Mouse (Mus musculus): ENCODE data around the gene Ankrd12.
"Not testable (repeated sequence)": the region's sequence is repeated elsewhere in the genome, so short reads cannot be mapped to it uniquely, and the experiment has no call there.

Gene Ankrd12

DNA sequence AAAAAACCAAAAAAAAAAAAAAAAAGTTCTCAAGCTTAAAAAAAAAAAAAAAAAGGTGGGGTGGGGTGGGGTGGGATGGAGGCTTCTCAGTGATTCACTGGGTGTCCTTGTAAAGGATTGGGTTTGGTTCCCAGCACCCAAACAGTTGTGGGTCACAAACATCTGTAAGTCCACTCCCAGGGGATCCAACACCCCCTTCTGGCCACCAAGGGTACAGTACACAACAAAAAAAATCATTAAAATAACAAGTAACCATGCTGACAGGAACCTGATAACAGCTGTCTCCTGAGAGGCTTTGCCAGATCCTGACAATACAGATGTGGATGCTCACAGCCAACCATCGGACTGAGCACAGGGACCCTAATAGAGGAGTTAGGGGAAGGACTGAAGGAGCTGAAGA is 7.6 kb upstream of the Ankrd12 start:
- no peak for DNase-seq (ENCODE audit: low spot score in 2 of 2)

DNA sequence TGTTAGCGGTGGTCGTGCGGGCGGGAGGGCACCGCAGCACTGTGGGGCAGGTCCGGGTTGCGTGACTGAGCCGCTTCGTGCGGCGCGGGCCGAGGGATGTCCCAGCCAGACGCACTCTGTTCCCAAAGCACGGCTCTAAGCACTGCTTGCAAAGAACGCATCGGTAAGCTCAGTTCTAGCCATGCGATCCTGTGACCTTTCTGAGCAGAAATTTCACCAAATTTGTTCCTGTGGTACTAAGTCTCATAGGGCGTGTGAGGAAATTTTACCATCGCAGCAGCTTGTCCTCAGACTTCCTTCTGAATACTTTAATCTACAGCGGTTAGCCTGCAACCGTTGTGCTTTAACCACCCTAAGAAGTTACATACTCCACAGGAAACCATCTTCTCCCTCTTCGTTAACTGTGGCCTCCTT is 555 bp upstream of the Ankrd12 start:
- no peak for DNase-seq (ENCODE audit: low spot score in 2 of 2)

DNA sequence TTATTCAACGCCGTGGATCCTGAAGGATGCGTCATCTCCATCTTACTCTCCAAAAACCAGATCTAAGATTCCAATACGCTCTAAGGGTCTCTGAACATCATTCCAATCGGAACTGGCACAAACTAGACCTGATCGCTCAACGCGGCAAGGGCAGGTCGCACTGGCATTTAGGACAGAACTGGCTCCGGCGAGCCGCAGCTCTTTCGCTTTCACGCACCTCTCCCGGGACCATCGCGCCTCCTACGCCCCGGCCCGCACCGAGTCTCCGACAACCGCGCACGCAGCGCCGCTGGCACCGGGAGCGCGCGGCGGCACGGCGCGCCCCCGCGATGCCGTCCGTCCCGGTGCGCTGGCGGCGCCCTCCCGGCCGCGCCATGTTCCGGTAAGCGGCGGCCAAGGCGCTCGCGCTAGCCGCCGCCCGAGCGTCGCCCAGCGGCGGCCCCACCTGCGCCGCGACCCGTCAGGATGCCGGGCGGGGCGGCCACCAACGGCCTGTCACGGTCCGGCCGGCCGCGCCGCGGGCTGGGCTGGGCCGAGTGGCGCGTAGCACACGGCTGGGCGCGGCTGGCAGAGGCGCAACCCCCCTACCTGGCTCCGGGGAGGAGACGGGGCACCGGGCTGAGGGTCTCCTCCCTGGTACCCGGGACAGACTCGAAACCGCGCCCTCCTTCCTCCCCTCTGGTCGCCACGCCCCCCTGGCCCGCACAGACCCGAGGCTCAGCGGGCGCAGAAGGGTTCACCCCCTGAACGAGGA is 538 bp downstream of the Ankrd12 start:
- peak; percentile 13 to 43 for DNase-seq (ENCODE audit: low spot score in 2 of 2)

DNA sequence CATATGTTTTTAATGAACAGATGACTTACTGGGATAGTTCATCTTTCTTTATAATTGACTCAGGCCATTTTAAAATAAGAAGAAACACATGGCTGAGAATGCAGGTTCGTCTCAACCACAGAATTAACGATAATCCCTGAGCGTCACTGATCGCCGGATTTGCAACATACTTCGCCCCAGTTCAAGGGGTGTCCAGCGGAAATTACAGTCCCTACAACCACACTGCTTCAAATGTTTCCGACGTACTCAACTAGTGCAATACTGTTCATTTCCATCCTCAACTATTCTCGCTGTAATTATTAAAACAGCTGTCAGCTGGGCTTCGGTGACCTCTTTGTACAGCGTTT is 1.1 kb downstream of the Ankrd12 start:
- no peak for DNase-seq (ENCODE audit: low spot score in 2 of 2)

DNA sequence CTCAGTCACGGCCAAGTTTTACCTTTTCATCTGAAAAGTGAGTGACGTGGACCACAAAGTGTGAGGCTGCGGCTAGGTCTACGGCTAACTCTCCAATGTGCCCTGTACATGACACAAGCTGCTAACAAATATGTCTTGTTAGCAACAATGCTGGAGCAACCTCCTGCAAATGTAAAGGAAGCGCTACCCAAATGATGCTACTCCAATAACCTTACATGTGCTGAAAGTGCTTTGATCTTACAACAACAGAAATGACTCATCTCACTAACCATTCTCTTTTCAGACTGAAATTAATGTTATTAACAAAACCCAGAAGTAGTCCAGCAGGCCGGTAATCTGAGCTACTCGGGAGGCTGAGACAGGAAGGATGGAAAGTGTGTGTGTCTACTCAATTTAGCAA is 2.9 kb downstream of the Ankrd12 start:
- no peak for DNase-seq (ENCODE audit: low spot score in 2 of 2)

DNA sequence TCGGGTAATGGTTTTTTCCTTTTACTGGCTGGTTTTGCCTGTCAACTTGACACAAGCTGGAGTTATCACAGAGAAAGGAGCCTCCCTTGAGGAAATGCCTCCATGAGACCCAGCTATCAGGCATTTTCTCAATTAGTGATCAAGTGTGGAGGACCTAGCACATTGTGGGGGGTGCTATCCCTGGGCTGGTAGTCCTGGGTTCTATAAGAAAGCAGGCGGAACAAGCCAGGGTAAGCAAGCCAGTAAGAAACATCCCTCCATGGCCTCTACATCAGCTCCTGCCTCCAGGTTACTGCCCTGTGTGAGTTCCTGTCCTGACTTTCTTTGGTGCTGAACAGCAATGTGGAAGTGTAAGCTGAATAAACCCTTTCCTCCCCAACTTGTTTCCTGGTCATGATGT is 7.9 kb downstream of the Ankrd12 start:
- not testable (repeated sequence) for DNase-seq (ENCODE audit: low spot score in 2 of 2)

DNA sequence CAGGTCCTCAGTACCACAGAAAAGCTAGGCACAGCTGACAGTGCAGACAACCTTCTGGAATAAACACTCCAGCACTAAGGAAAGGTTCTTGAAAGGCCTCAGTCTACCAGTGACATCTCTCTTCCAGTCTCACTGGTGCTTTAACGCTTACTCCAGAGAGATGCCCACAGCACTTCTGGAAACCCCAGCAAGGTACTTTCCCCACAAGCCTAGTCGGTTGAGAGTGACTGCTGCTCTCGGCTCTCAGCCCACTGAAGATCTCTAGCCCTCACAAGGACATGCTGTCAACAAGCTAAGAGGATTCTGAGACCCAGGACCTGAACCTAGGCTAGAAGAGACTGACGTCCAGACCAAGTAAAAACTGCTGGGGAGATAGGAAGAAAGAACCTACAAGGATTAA is 11.8 kb downstream of the Ankrd12 start:
- DNase-seq (ENCODE audit: low spot score in 2 of 2): no peak

DNA sequence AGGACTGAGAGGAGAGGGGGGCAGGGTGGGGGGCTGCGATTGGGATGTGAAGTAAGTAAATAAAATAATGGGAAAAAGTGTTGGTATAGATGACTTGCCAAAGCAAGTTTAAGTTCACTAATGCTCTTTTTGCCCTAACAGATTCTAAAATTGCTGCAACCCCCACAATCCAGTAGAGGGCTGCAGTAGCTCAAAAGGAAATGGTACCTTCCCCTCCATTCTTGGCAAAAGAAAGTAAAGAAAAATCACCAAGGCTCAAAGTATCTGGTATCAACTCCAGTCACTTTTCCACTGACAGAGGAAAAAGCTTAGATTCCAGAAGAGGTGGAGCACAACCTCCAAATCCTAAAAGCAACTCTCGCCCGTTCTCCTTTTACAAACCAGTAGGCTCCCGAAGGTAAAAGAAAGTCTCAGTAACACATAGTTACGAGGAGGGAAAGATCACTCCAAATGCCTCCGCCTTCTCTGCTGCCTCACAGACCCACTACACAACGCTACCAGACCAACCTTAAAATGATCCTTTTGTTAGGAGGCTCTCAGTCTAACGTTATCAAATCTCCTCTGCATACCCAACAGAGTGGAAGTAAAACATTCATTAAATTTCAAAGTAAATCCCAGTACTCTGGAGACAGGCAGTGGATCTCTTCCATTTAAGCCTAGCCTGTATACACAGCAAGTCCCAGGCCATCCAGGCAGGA is 15.5 kb downstream of the Ankrd12 start:
- no peak for DNase-seq (ENCODE audit: low spot score in 2 of 2)

DNA sequence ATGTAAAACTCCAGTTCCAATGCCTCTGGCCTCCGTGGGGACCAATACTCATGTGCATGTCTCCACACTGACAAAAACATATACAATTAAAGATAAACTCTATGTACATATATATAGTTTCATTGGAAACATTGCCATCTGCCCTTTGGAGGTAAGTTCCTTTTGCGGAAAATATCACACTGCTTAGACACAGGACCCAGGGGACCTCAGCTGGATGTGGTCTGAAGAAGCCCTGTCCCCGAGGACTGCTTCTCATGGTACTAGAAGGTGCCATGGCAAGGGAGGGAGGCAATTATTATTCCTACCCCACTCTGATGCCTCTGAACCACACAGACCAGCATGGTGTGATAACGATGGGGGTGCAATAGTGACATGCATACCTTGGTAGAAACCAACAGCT is 18.7 kb downstream of the Ankrd12 start:
- no peak for DNase-seq (ENCODE audit: low spot score in 2 of 2)

DNA sequence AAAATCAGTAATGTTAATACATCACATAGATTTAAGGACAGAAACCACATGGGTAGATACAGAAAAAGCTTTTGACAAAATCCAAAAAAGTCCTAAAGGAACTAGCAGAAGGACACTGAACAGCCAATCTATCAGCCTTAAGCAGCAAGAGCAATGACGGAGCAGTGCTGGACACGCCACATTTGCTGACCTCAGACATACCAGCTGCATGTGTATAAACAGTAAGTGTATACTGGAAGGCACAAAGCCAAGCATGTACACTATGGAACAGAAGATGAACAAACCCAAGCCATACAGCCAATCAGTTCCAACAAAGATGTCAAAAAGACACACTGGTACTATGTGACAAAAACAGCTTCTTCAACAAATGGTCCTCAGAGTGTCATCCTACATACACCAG is 19.7 kb downstream of the Ankrd12 start:
- DNase-seq (ENCODE audit: low spot score in 2 of 2): no peak

DNA sequence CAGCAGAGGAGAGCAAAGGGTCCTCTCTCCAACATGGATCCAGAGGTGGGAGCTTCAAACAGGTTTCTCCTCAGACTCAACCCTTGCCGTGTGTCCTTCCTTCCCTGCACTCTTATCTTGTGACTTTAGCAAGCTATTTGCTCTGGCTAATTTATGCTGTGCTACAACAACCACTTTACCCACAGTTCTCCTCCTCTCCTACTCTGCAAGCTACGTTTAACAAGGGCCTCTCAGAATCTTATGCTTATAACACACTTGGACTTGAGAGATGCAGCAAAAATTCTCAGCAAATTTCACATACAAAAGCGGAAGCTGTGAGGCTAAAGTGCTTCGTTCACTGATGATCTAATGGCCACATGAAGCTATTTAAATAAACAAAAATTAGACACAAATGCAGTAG is 23.5 kb downstream of the Ankrd12 start:
- DNase-seq (ENCODE audit: low spot score in 2 of 2): no peak

DNA sequence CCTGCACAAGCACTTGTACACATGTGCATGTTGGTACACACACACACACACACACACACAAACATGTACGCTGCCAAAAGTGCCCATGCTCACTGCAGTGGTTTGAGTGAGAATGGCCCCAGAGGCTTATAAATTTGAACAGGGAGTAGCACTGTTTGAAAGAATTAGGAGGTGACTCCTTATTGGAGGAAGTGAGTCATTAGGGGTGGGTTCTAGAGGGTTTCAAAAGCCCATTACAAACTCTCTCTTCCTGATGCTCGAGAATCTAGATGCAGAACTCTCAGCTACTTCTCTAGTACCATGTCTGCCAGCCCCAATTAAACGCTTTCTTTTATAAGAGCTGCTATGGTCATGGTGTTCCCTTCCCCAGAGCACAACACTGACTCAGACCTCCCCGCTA is 28.1 kb downstream of the Ankrd12 start:
- DNase-seq (ENCODE audit: low spot score in 2 of 2): no peak

DNA sequence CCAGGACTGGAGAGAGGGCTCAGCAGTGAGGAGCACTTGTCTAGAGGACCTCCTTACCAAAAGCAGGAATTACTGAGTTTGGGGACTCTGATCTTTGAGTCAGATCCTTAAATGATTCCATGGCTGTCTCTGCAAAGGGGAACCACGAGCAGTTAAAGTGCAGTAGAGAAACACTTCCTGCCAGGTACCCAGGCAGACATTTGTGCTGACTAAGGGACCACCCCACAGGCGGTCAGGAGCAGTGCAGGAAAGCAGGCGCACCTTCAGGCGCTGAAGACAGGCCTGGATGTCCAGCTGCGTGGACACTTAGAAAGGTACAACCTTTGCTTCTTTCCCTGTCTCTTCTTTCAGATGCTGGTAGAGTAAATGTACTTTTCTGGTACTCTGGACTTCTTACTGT is 28.7 kb downstream of the Ankrd12 start:
- no peak for DNase-seq (ENCODE audit: low spot score in 2 of 2)

DNA sequence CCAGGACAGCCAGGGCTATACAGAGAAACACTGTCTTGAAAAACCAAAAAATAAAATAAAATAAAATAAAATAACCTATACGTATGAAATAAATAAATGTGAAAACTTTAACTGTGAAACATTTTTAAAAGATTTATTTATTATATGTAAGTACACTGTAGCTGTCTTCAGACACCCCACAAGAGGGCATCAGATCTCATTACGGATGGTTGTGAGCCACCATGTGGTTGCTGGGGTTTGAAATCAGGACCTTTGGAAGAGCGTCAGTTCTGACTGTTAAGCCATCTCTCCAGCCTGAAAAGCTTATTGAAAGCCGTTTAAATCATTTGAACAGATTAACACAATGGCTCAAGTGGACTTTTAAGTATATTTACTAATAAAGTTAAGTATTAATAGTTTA is 33.2 kb downstream of the Ankrd12 start:
- not testable (repeated sequence) for DNase-seq (ENCODE audit: low spot score in 2 of 2)

DNA sequence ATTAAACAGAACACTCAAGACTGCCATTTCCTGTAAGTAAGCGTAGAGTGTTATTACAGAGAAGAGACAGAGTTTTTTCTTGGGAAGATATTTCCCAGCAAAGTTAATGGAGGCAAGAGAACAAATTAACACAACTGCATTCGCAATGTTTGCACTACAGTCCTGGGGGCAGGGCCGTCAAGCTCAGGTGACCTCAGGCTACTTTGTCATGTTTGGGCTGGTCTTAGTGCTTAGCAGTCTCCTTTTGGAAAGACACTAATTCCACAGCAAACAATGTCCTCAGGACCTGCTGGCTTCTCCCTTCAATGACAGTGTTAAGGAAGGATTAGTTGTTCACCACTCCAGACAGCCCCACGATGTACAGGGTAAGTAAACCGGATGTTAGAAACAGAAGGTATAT is 35.9 kb downstream of the Ankrd12 start:
- DNase-seq (ENCODE audit: low spot score in 2 of 2): no peak

DNA sequence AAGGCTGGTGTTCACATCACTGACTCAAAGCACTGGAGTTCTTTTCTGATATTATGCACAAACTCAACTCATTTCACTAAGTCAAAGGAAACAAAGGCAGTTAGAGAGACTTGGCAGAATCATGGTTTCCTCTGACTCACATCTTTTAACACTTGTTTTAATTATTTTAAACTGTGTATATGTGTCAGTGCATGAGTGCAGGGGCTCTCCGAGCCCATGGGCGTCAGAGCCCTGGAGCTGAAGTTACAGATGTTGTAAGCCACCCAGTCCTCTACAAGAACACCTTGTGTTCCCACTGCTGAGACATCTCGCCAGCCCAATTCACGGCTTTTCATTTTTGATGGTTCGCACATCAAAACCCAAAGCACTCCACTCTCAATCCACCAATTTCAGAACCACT is 43.6 kb downstream of the Ankrd12 start:
- no peak for DNase-seq (ENCODE audit: low spot score in 2 of 2)

DNA sequence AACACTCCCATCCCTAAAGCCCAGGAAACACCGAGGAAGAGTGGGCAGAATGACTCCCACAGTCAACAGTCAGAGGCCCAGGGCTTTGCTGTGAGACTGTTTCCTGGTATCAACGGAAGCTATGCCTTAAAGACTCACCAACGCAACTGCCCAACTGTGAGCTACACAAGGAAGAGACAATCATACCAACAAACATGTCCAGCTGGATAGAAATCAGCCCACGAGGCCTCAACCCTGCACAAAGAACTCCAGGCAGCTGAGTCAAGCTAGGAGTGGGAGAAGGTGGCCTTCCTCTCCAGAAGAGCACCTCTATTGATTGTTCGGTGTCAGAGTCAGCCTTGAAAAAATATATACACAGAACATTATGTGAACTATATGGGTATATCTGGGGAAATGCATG is 44.9 kb downstream of the Ankrd12 start:
- DNase-seq (ENCODE audit: low spot score in 2 of 2): no peak

DNA sequence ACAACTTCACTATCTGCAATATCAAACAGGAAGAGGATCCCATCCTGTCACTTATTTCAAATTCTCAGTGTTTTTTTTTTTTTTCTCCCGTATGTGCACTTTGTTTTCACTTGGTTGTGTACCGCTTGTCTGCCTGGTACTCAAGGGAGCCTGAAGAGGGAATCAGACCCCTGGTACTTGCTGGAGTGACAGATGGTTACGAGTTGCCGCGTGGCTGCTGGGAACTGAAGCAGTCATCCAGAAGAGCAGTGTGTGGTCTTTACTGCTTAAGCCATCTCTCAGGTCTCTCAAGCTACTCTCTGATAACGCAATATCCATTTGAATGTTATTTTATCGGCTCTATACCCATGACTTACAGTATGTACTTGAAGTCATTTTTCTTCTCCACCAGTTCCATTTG is 52.7 kb downstream of the Ankrd12 start:
- no peak for DNase-seq (ENCODE audit: low spot score in 2 of 2)

DNA sequence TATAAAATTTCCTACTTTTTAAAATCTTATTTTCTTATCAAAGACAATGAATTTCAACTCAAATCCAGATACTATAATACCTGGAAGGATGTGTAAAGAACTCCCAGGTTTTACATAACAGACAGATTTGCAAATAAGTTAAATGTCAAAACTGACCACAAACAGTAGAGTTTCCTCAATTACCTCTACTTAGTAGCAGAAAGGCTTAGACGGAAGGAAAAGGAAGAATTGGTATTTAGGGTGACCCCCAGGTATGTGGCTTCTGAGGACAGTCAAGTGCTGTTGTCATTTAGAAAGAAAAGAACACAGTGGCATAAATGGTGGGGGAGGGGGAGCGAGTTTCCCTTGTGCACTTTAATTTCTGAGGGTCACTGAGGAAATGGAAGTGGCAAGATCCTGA is 65.1 kb downstream of the Ankrd12 start:
- DNase-seq (ENCODE audit: low spot score in 2 of 2): no peak

DNA sequence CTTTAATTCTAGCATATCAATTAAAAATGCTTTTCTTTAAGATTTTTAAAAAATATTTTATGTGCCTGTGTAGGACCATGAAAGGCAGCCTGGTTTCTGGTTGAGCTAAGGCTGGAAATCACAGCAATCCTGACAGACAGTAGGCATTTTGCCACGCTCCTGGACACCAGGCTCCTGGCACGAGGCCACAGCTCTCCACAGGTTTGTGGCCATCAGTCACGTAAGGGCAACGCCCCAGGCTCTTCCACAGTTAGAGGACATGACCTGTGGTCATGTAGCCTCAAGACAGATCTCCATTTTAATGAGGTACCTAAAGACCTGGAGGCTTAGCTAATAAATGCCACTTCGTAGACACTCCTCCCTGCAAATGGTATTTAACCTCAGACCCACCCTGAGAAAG is 69.0 kb downstream of the Ankrd12 start:
- no peak for DNase-seq (ENCODE audit: low spot score in 2 of 2)

DNA sequence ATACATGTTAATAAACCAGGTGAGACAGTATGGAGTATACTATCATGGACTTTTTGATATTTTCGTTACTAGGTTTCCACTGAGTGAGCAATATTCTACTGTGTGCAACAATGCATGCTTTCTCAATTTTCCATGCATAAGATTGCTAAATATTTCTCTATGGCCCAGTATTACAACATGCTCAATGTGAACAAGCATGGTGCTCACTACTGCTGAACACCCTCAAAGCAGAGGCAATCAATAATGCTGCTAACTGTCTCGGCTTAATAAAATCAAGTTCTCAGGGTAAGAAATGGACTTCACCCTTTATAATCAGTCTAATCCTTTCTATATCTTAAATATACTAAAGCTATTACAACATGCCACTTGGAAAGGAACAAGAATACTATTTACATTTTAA is 69.4 kb downstream of the Ankrd12 start:
- DNase-seq (ENCODE audit: low spot score in 2 of 2): no peak

DNA sequence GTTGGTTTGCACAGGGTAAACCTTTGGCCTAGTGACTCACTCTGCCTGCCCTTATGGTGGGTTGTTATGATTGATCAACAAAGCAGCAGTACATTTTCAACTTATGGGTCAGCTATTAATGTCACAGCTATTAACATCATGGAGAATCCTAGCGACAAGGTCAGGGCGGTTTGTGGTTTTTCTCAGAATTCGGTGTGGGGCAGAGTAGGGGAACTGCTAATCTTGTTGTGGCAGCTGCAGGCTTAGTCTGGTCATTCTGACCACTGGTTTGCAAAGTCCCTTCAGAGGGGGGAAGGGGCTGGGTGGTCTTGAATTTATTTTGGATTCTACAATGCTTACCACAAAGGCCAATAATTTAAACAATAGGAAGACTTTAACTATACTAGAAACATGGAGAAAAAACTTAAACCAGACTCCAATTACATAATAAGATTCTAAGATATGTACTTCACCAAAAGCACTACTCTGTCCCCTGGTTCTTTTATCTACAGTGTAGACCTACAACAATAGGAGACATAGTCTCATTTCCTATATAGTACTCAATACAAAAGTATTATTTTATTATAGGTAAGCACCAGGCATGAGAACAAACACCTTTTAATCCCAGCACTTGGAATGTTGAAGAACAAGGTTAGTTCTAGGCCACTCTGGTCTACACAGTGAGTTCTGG is 88.6 kb downstream of the Ankrd12 start:
- DNase-seq (ENCODE audit: low spot score in 2 of 2): no peak

DNA sequence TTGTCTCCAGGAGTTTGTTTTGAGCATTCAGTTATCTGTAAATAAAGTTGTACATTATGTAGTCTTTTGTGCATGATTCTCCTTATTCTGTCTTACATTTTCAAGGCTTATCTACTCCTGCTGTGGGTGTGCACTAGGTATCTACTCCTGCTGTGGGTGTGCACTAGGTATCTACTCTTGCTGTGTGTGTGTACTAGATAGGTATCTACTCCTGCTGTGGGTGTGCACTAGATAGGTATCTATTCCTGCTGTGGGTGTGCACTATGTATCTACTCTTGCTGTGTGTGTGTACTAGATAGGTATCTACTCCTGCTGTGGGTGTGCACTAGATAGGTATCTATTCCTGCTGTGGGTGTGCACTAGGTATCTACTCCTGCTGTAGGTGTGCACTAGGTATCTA is 100.2 kb downstream of the Ankrd12 start:
- DNase-seq (ENCODE audit: low spot score in 2 of 2): not testable (repeated sequence)

Data from urinary bladder, adult 18-20 months (tissue).